Mouse (Mus musculus) spleen, adult 2 months (tissue): ENCODE results near the gene Spp2.

ENCODE experiments used
- CTCF ChIP-seq: fragments of 200-500 bp; IDR thresholded peaks from 2 replicates; pipeline ENCODE4 v1.5.1; 2011; ENCODE audit warnings: mild to moderate bottlenecking, inconsistent platforms; ENCODE audit not compliant: insufficient read depth, insufficient read length, insufficient replicate concordance; ENCODE audit errors: extremely low read depth
- POLR2A ChIP-seq: fragments of 200-500 bp; IDR thresholded peaks from 2 replicates; pipeline ENCODE4 v1.6.1; 2011; ENCODE audit warnings: low read depth, low read length, inconsistent platforms

DNA sequence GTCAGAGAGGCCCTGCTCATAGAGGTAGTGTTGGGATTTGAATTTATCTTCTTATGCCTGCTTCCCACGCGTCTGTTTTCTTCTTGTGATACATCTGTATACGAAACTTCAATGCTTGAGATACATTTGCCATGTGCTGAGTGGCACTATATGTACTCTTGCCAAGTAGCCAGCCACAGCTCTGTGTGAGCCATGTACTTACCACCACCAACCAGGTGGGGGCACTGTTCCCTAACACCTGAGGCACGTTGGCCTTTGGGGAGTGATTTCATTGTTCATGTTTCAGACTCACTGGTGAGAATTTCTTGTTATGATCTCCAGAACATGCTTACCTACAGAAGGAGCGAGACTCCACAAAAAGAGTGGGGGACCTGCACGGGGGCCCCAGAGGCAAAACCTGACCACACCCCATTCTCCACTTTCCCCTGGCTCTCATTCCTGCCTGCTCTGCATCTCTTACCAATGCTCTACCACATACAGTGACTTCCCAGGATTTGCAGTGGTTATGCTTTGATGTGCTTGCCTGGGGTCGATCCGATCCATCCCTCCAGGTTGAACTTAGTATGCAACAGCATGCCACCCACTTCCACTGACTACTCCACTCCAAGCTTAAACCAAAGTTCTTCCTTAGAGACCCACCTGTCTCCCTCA is 18.0 kb downstream of the Spp2 start:
- TF ChIP-seq CTCF, result peak; percentile 85; the same call in 1 of the 2 replicates
- no peak for TF ChIP-seq POLR2A
